Mouse (Mus musculus): ENCODE results near the gene Fbn1. TPM values are rescaled to one million over a fixed set of nuclear protein-coding genes. Genes with fewer than 3 reads are reported as not detected.

The Fbn1 gene
- polyA plus RNA-seq, 1 experiment from 2014 or later = 15.5 TPM

DNA sequence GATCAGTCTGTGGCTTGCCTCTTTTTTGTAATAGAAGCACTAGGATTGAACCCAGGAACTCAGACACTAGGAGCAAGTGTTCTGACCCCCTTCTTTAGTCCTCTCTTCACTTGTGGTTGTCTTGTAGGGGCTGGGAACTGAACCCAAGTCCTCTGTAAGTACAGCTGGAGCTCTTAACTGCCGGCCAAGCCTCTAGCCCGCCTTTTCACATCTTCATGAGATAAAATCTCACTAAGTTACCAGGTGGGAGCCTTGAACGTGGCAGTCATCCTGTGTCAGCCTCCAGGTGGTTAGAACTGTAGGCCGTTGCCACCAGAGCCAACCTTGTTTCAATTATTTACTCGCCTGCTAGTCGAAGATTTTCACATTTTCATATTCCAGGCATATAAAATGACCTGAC is 254.1 kb downstream of the Fbn1 start:
- H3K36me3 ChIP-seq (ENCODE audit: insufficient read depth, low read length) = peaks cover 61% of the 10 kb centered on the region
- H3K27ac ChIP-seq (ENCODE audit: low read length) = no peak overlapping the region
- peaks cover 12% of the 10 kb centered on the region for H3K4me1 ChIP-seq (ENCODE audit: insufficient read depth, low read length)
- WGBS = 96% methylated on average over 6 of the region's 6 CpGs
- no peak overlapping the region for H3K9ac ChIP-seq (replicated peaks; ENCODE audit: low read length)
- ATAC-seq (ENCODE audit: low FRiP score, low TSS enrichment) = no peak
- no peak overlapping the region for H3K4me3 ChIP-seq (ENCODE audit: low read length)
- no peak overlapping the region for H3K4me2 ChIP-seq (replicated peaks; ENCODE audit: low read depth, low read length)
- H3K27me3 ChIP-seq (ENCODE audit: insufficient read depth, low read length) = no peaks in the 10 kb centered on the region
- H3K9me3 ChIP-seq (ENCODE audit: low read length) = peaks cover 6% of the 10 kb centered on the region

DNA sequence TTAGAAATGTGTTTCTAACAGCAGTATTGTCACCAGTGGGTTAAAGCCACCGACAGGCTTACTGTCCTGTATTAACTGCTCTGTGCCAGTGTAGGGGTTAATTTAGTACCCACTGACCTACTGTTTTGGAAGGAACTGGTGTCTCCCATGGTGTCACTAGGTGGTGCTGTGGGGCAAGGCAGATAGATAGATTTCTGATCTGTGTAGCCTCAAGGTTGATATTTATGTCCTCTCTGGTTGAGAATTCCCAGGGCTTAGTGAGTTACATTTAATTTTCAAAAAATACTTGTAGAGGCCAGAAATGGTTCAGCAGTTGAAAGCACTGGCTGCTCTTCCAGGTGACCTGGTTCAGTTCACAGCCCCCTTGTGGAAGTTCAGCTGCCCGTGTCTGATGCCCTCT is 255.5 kb downstream of the Fbn1 start:
- WGBS = 47% methylated on average over 2 of the region's 2 CpGs
- H3K4me2 ChIP-seq (replicated peaks; ENCODE audit: low read depth, low read length) = no peak overlapping the region
- H3K9ac ChIP-seq (replicated peaks; ENCODE audit: low read length) = no peak overlapping the region
- H3K9me3 ChIP-seq (ENCODE audit: low read length) = peaks cover 6% of the 10 kb centered on the region
- peaks cover 53% of the 10 kb centered on the region for H3K36me3 ChIP-seq (ENCODE audit: insufficient read depth, low read length)
- peaks cover 15% of the 10 kb centered on the region for H3K4me1 ChIP-seq (ENCODE audit: insufficient read depth, low read length)
- no peaks in the 10 kb centered on the region for H3K27me3 ChIP-seq (ENCODE audit: insufficient read depth, low read length)
- no peak for ATAC-seq (ENCODE audit: low FRiP score, low TSS enrichment)
- H3K4me3 ChIP-seq (ENCODE audit: low read length) = no peak overlapping the region
- H3K27ac ChIP-seq (ENCODE audit: low read length) = no peak overlapping the region

DNA sequence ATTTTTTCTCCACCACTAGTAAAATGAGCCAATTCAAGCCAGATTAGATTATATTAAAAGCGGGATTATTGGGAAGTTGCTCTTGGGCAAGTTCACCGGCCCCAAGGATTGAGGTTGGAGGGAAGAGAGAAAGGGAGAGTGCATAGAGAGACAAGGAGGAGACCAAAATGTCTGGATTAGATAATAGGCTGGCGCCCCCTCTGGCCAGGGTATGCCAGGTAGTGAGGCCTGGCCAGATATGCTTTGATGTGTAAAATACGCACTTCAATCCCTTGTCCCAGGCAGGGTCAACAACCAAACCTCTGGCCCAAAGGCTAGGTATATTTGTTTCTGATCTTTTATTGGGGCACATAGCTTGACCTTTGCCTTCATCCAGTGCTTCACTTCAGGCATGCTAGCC is 256.0 kb downstream of the Fbn1 start:
- no peak for ATAC-seq (ENCODE audit: low FRiP score, low TSS enrichment)
- H3K36me3 ChIP-seq (ENCODE audit: insufficient read depth, low read length) = peaks cover 48% of the 10 kb centered on the region
- H3K9me3 ChIP-seq (ENCODE audit: low read length) = peaks cover 6% of the 10 kb centered on the region
- peaks cover 15% of the 10 kb centered on the region for H3K4me1 ChIP-seq (ENCODE audit: insufficient read depth, low read length)
- H3K27ac ChIP-seq (ENCODE audit: low read length) = no peak overlapping the region
- WGBS = 92% methylated on average over 4 of the region's 4 CpGs
- H3K9ac ChIP-seq (replicated peaks; ENCODE audit: low read length) = no peak overlapping the region
- H3K4me3 ChIP-seq (ENCODE audit: low read length) = no peak overlapping the region
- H3K27me3 ChIP-seq (ENCODE audit: insufficient read depth, low read length) = no peaks in the 10 kb centered on the region
- no peak overlapping the region for H3K4me2 ChIP-seq (replicated peaks; ENCODE audit: low read depth, low read length)

Other genes with a start within 250 kb of the Fbn1 start
- gene Gm9913, start 2.9 kb downstream of the Fbn1 start, polyA plus RNA-seq (2015; fragmentation: Nextera tagmentation; extraction: Ambion mirVana) = 0.18 and 0.22 TPM in 2 replicates
- gene Cep152, start 117.1 kb upstream of the Fbn1 start, polyA plus RNA-seq (2015; fragmentation: Nextera tagmentation; extraction: Ambion mirVana) = 7.4 and 8.9 TPM in 2 replicates
- 91.8 and 99.5 TPM in 2 replicates for gene Eid1, start 165.1 kb upstream of the Fbn1 start, polyA plus RNA-seq (2015; fragmentation: Nextera tagmentation; extraction: Ambion mirVana)
- gene Shc4, start 216.2 kb upstream of the Fbn1 start, polyA plus RNA-seq (2015; fragmentation: Nextera tagmentation; extraction: Ambion mirVana) = 1.1 and 1.6 TPM in 2 replicates

Measured in kidney, embryonic 16.5 days (tissue).